Comparison of ENCODE assay signal across 9 mouse cellular contexts in the genomic region with DNA sequence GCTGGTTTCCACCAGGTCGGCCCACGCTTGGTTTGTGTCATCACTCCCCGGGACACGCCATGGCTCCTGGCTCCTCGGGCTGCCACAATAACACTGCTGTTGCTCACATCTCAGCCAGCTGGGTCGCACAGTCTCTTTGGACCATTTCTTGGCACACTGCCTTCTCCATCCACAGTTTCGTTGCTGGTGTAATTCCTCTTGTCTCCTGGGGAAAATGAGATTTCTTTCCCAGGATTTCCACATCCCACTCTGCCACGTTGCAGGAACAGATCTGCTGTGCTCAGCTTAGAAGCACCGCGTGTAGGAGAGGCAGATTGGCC. TPM values are rescaled to one million over a fixed set of nuclear protein-coding genes. Genes with fewer than 3 reads are reported as not detected.
DNase-seq lines count a peak whose midpoint lies in the region; ATAC-seq and TF ChIP-seq lines count a peak whose summit lies in the region.
"Had no signal": no experiment of that assay in that cellular context is flagged by ENCODE, and none has a peak within 500 bp of the region (broad histone marks: within the 10 kb centered on the region; RNA-seq: fewer than 3 reads in every experiment).

No protein-coding gene starts in this region.

- no peaks in the 10 kb centered on the region for H3K36me3 ChIP-seq in neural tube, embryonic 11.5 days (ENCODE audit: control insufficient read depth, insufficient read depth, low read length)
- no peaks in the 10 kb centered on the region; the same call in 1 of the 2 replicates for H3K36me3 ChIP-seq in heart, embryonic 11.5 days (ENCODE audit: control insufficient read depth, insufficient read depth, low read length)
- H3K36me3 ChIP-seq in kidney, postnatal 0 days (ENCODE audit: insufficient read depth, low read length), result no peaks in the 10 kb centered on the region
- no peaks in the 10 kb centered on the region; the same call in 1 of the 2 replicates for H3K36me3 ChIP-seq in liver, embryonic 16.5 days (ENCODE audit: control insufficient read depth, insufficient read depth)

- H3K27me3 ChIP-seq in neural tube, embryonic 11.5 days (ENCODE audit: control insufficient read depth, insufficient read depth, low read length), result no peaks in the 10 kb centered on the region; the same call in 1 of the 2 replicates
- no peaks in the 10 kb centered on the region; the same call in 1 of the 2 replicates for H3K27me3 ChIP-seq in heart, embryonic 11.5 days (ENCODE audit: control insufficient read depth, insufficient read depth, low read length)
- H3K27me3 ChIP-seq in kidney, postnatal 0 days (ENCODE audit: insufficient read depth, low read length), result no peaks in the 10 kb centered on the region
- H3K27me3 ChIP-seq in liver, embryonic 16.5 days (ENCODE audit: control insufficient read depth, insufficient read depth, low read depth, low read length), result peaks cover 15% of the 10 kb centered on the region
- H3K27me3 ChIP-seq: Patski had no signal

- H3K4me1 ChIP-seq in neural tube, embryonic 11.5 days (ENCODE audit: control insufficient read depth, insufficient read depth, low read length), result peaks cover 14% of the 10 kb centered on the region
- H3K4me1 ChIP-seq in embryonic fibroblast, embryonic 13.5 days (ENCODE audit: control insufficient read depth, insufficient read depth, low read length), result peaks cover 3% of the 10 kb centered on the region; the same call in 1 of the 2 replicates
- peaks cover 12% of the 10 kb centered on the region for H3K4me1 ChIP-seq in heart, embryonic 11.5 days (ENCODE audit: control insufficient read depth, insufficient read depth, low read length)
- 0 out of 2 replicates have a peak, but pooled peaks cover 1% of the 10 kb centered on the region for H3K4me1 ChIP-seq in kidney, postnatal 0 days (replicated peaks; ENCODE audit: insufficient read depth, low read length)
- peaks cover 21% of the 10 kb centered on the region for H3K4me1 ChIP-seq in liver, embryonic 16.5 days (ENCODE audit: control insufficient read depth, low read depth, low read length)

- H3K4me3 ChIP-seq in neural tube, embryonic 11.5 days (ENCODE audit: low read depth, low read length), result peak overlapping the region; percentile 100
- peak overlapping the region; percentile 18; the same call in 1 of the 2 replicates for H3K4me3 ChIP-seq in embryonic fibroblast, embryonic 13.5 days (ENCODE audit: insufficient read depth, low read length)
- H3K4me3 ChIP-seq in heart, embryonic 11.5 days (ENCODE audit: low read depth, low read length), result peak overlapping the region; percentile 100
- peak overlapping the region; percentile 99 for H3K4me3 ChIP-seq in kidney, postnatal 0 days (replicated peaks; ENCODE audit: low read depth, low read length)
- peak overlapping the region; percentile 99 for H3K4me3 ChIP-seq in liver, embryonic 16.5 days (ENCODE audit: low read depth, low read length)

- peak overlapping the region; percentile 80 for H3K4me2 ChIP-seq in neural tube, embryonic 11.5 days (ENCODE audit: low read depth)
- H3K4me2 ChIP-seq in heart, embryonic 11.5 days, result peak overlapping the region; percentile 75
- H3K4me2 ChIP-seq in kidney, postnatal 0 days (ENCODE audit: low read length), result peak overlapping the region; percentile 82
- peak overlapping the region; percentile 100 for H3K4me2 ChIP-seq in liver, embryonic 16.5 days (ENCODE audit: low read depth, low read length)

- TF ChIP-seq CTCF in embryonic fibroblast, embryonic 13.5 days (IDR thresholded peaks at IDR 0.05; ENCODE audit: borderline replicate concordance, insufficient read depth, low read length), result no peak
- no peak for TF ChIP-seq CTCF in kidney, postnatal 0 days (IDR thresholded peaks at IDR 0.05; ENCODE audit: low read depth)

- peak; percentile 64 for TF ChIP-seq POLR2A in embryonic fibroblast, embryonic 13.5 days (IDR thresholded peaks at IDR 0.05; ENCODE audit: low read depth, low read length)

- 18% methylated on average over 10 of the region's 10 CpGs for WGBS in neural tube, embryonic 11.5 days
- WGBS in heart, embryonic 11.5 days (ENCODE audit: insufficient replicate concordance), result 15% methylated on average over 10 of the region's 10 CpGs
- WGBS in kidney, postnatal 0 days, result 16% methylated on average over 10 of the region's 10 CpGs
- WGBS in liver, embryonic 16.5 days (ENCODE audit: insufficient replicate concordance), result 33% methylated on average over 10 of the region's 10 CpGs

- H3K9me3 ChIP-seq in neural tube, embryonic 11.5 days (ENCODE audit: control insufficient read depth, low read length), result no peaks in the 10 kb centered on the region
- no peaks in the 10 kb centered on the region for H3K9me3 ChIP-seq in heart, embryonic 11.5 days (replicated peaks; ENCODE audit: control insufficient read depth, low read length)
- H3K9me3 ChIP-seq in kidney, postnatal 0 days (replicated peaks; ENCODE audit: low read length), result no peaks in the 10 kb centered on the region
- no peaks in the 10 kb centered on the region for H3K9me3 ChIP-seq in liver, embryonic 16.5 days (replicated peaks; ENCODE audit: control insufficient read depth, low read length)

- peak overlapping the region; percentile 100 for H3K9ac ChIP-seq in neural tube, embryonic 11.5 days (ENCODE audit: low read length)
- peak overlapping the region; percentile 100 for H3K9ac ChIP-seq in heart, embryonic 11.5 days (ENCODE audit: low read depth, low read length)
- H3K9ac ChIP-seq in kidney, postnatal 0 days (ENCODE audit: low read depth, low read length), result peak overlapping the region; percentile 97; the same call in 1 of the 2 replicates
- H3K9ac ChIP-seq in liver, embryonic 16.5 days (ENCODE audit: low read depth, low read length), result peak overlapping the region; percentile 100

- ATAC-seq in neural tube, embryonic 11.5 days (ENCODE audit: insufficient read depth, low FRiP score, low TSS enrichment), result no peak
- ATAC-seq in heart, embryonic 11.5 days (replicated peaks; ENCODE audit: insufficient number of reproducible peaks, low FRiP score, low TSS enrichment), result no peak
- ATAC-seq in kidney, postnatal 0 days (replicated peaks; ENCODE audit: low FRiP score, low read depth), result no peak
- ATAC-seq in liver, embryonic 16.5 days (ENCODE audit: low read depth), result no peak
- ATAC-seq in inflammation-experienced regulatory T-cells, adult 6 months, result no peak
- ATAC-seq: Patski had no signal

- peak overlapping the region; percentile 99 for H3K27ac ChIP-seq in neural tube, embryonic 11.5 days (ENCODE audit: low read depth, low read length)
- H3K27ac ChIP-seq in embryonic fibroblast, embryonic 13.5 days (ENCODE audit: insufficient read depth, low read length), result peak overlapping the region; percentile 83
- peak overlapping the region; percentile 99 for H3K27ac ChIP-seq in heart, embryonic 11.5 days (ENCODE audit: low read depth, low read length)
- peak overlapping the region; percentile 99 for H3K27ac ChIP-seq in kidney, postnatal 0 days
- peak overlapping the region; percentile 98 for H3K27ac ChIP-seq in liver, embryonic 16.5 days (ENCODE audit: low read length)

- DNase-seq in neural tube, embryonic 11.5 days (ENCODE audit: low spot score), result no peak
- no peak for DNase-seq in neural tube, embryonic 10.5 days (ENCODE audit: extremely low spot score, low spot score)
- peak; percentile 89 for DNase-seq in kidney, postnatal 0 days (ENCODE audit: low spot score)
- DNase-seq in ovary, postnatal 10 days (ENCODE audit: low spot score), result peak; percentile 50

RNA-seq across cellular contexts. Expression of a gene that starts 1.1 kb away (rescaled TPM):
- 86.0 and 93.2 TPM in 2 replicates for polyA plus RNA-seq in neural tube, embryonic 11.5 days (2014; fragmentation: Nextera tagmentation; extraction: Ambion mirVana)
- polyA plus RNA-seq in embryonic fibroblast, embryonic 13.5 days (2011; ENCODE audit: insufficient read length, low read depth, missing spikeins), result 75.5 and 102 TPM in 2 replicates
- 52.4 and 56.4 TPM in 2 replicates for polyA plus RNA-seq in heart, embryonic 11.5 days (2014; fragmentation: Nextera tagmentation; extraction: Ambion mirVana)
- 75.5 and 80.8 TPM in 2 replicates for polyA plus RNA-seq in kidney, postnatal 0 days (2015; fragmentation: Nextera tagmentation; extraction: Ambion mirVana)
- 44.5 and 46.4 TPM in 2 replicates for polyA plus RNA-seq in liver, embryonic 16.5 days (2015; fragmentation: Nextera tagmentation; extraction: Ambion mirVana)
- 10 to 100 TPM; 42.5 to 45.0 (median 44.6) TPM for polyA plus RNA-seq in inflammation-experienced regulatory T-cells, adult 6 months (2017; shearing (Covaris generic))

RNA-seq across cellular contexts. Expression of a gene that starts 24.2 kb away (rescaled TPM):
- polyA plus RNA-seq in neural tube, embryonic 11.5 days (2014; fragmentation: Nextera tagmentation; extraction: Ambion mirVana), result 18.8 and 20.0 TPM in 2 replicates
- polyA plus RNA-seq in embryonic fibroblast, embryonic 13.5 days (2011; ENCODE audit: insufficient read length, low read depth, missing spikeins), result 50.7 and 55.6 TPM in 2 replicates
- polyA plus RNA-seq in heart, embryonic 11.5 days (2014; fragmentation: Nextera tagmentation; extraction: Ambion mirVana), result 9.9 and 12.0 TPM in 2 replicates
- polyA plus RNA-seq in kidney, postnatal 0 days (2015; fragmentation: Nextera tagmentation; extraction: Ambion mirVana), result 9.6 and 9.7 TPM in 2 replicates
- polyA plus RNA-seq in liver, embryonic 16.5 days (2015; fragmentation: Nextera tagmentation; extraction: Ambion mirVana), result 3.0 and 3.2 TPM in 2 replicates
- 1 to 10 TPM; 6.5 to 8.0 (median 6.9) TPM for polyA plus RNA-seq in inflammation-experienced regulatory T-cells, adult 6 months (2017; shearing (Covaris generic))

RNA-seq across cellular contexts. Expression of a gene that starts 35.9 kb away (rescaled TPM):
- polyA plus RNA-seq in neural tube, embryonic 11.5 days (2014; fragmentation: Nextera tagmentation; extraction: Ambion mirVana), result 61.7 and 64.5 TPM in 2 replicates
- polyA plus RNA-seq in embryonic fibroblast, embryonic 13.5 days (2011; ENCODE audit: insufficient read length, low read depth, missing spikeins), result 37.7 and 44.6 TPM in 2 replicates
- polyA plus RNA-seq in heart, embryonic 11.5 days (2014; fragmentation: Nextera tagmentation; extraction: Ambion mirVana), result 40.1 and 40.5 TPM in 2 replicates
- 46.1 and 49.1 TPM in 2 replicates for polyA plus RNA-seq in kidney, postnatal 0 days (2015; fragmentation: Nextera tagmentation; extraction: Ambion mirVana)
- 26.7 and 28.5 TPM in 2 replicates for polyA plus RNA-seq in liver, embryonic 16.5 days (2015; fragmentation: Nextera tagmentation; extraction: Ambion mirVana)
- 10 to 100 TPM; 43.1 to 61.2 (median 51.8) TPM for polyA plus RNA-seq in inflammation-experienced regulatory T-cells, adult 6 months (2017; shearing (Covaris generic))

RNA-seq across cellular contexts. Expression of a gene that starts 45.4 kb away (rescaled TPM):
- 26.6 and 28.4 TPM in 2 replicates for polyA plus RNA-seq in neural tube, embryonic 11.5 days (2014; fragmentation: Nextera tagmentation; extraction: Ambion mirVana)
- polyA plus RNA-seq in embryonic fibroblast, embryonic 13.5 days (2011; ENCODE audit: insufficient read length, low read depth, missing spikeins), result not detected in 2 replicates
- polyA plus RNA-seq in heart, embryonic 11.5 days (2014; fragmentation: Nextera tagmentation; extraction: Ambion mirVana), result 102 and 112 TPM in 2 replicates
- 7.4 and 8.0 TPM in 2 replicates for polyA plus RNA-seq in kidney, postnatal 0 days (2015; fragmentation: Nextera tagmentation; extraction: Ambion mirVana)
- polyA plus RNA-seq in liver, embryonic 16.5 days (2015; fragmentation: Nextera tagmentation; extraction: Ambion mirVana), result 1,073 and 1,144 TPM in 2 replicates
- under 1 TPM in 1 of 3 experiments, not detected in 2; 0.08 TPM for polyA plus RNA-seq in inflammation-experienced regulatory T-cells, adult 6 months (2017; shearing (Covaris generic))
- polyA plus RNA-seq: Patski had no signal

RNA-seq across cellular contexts. Expression of a gene that starts 52.1 kb away (rescaled TPM):
- not detected in 2 replicates for polyA plus RNA-seq in neural tube, embryonic 11.5 days (2014; fragmentation: Nextera tagmentation; extraction: Ambion mirVana)
- 0.37 and 0.45 TPM in 2 replicates for polyA plus RNA-seq in embryonic fibroblast, embryonic 13.5 days (2011; ENCODE audit: insufficient read length, low read depth, missing spikeins)
- polyA plus RNA-seq in heart, embryonic 11.5 days (2014; fragmentation: Nextera tagmentation; extraction: Ambion mirVana), result 0.23 TPM in 1 of 2 replicates, not detected in the other
- polyA plus RNA-seq in kidney, postnatal 0 days (2015; fragmentation: Nextera tagmentation; extraction: Ambion mirVana), result 0.09 TPM in 1 of 2 replicates, not detected in the other
- polyA plus RNA-seq in liver, embryonic 16.5 days (2015; fragmentation: Nextera tagmentation; extraction: Ambion mirVana), result 0.04 TPM in 1 of 2 replicates, not detected in the other
- not detected for polyA plus RNA-seq in inflammation-experienced regulatory T-cells, adult 6 months (2017; shearing (Covaris generic))

Comparison
In these comparisons a context has a peak if more than half of its experiments do, and no peak if none do; other contexts are left out.
1. DNase-seq: peak in kidney, postnatal 0 days (single experiment) and ovary, postnatal 10 days (single experiment); none in neural tube, embryonic 11.5 days (single experiment) and neural tube, embryonic 10.5 days (single experiment).
2. H3K4me3 ChIP-seq: peak in every context shown above with its lines; median percentile 100 in neural tube, embryonic 11.5 days; 100 in heart, embryonic 11.5 days; 99 in kidney, postnatal 0 days; 99 in liver, embryonic 16.5 days; 18 in embryonic fibroblast, embryonic 13.5 days.
3. Peak in every context shown above with its lines, with median percentiles within 50 percentile points of each other: H3K27ac ChIP-seq, H3K4me2 ChIP-seq and H3K9ac ChIP-seq.